In the genomic region with DNA sequence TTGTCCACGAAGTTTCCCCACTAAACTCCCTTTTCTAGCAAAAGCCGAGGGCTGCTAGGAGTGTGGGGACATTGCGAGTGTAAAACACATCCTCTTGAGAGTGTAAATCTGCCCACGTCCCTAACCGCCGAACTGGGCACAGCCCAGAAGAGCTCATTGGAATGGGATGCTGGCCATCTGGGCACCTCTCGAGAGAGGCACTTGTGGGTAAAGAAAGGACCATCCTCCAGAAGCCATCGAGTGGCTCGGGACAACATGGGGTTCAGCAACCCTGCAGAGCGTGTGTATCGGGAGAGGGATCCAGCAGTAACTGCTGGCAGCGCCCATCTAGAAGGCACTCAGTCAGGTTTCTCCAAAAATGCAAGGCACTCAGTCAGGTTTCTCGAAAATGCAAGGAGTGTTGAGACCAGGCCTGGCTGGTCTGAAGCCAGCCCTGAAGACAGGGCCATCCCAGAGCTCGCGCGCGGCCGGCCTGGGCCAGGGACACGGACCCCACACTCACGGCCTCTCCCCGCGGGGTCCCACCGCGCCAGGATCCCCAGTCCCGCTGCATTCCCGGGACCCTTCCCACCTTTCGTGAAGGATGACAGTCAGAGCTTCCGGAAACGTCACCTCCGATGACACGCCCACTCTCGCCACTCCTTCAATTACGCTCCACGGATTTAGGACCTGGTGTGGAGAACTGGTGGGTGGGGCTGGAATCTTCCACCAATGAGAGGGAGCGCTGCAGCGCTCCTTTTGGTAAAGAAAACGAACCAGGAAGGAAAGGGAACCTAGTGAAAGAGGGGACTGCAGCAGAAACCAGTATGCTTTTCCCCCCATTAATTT, we compare ENCODE assay signal across 8 mouse cellular contexts. TPM values are rescaled to one million over a fixed set of nuclear protein-coding genes. Genes with fewer than 3 reads are reported as not detected.
A peak's percentile ranks its signal among the peaks of the same experiment; 100 is the strongest.
DNase-seq lines count a peak whose midpoint lies in the region; ATAC-seq and TF ChIP-seq lines count a peak whose summit lies in the region.

No protein-coding gene starts in this region.

- H3K9ac ChIP-seq in heart, embryonic 11.5 days (ENCODE audit: low read depth, low read length) = peak overlapping the region; percentile 84
- peak overlapping the region; percentile 79 for H3K9ac ChIP-seq in kidney, embryonic 16.5 days (replicated peaks; ENCODE audit: low read length)
- H3K9ac ChIP-seq in liver, adult 2 months (ENCODE audit: low read depth, low read length) = peak overlapping the region; percentile 73

- peak overlapping the region; percentile 85 for H3ac ChIP-seq in C2C12 (ENCODE audit: control insufficient read depth, insufficient read length, low read depth)
- peak overlapping the region; percentile 4 for H3ac ChIP-seq in myocyte (ENCODE audit: control insufficient read depth, insufficient read length)

- H3K36me3 ChIP-seq in C2C12 (ENCODE audit: control insufficient read depth, insufficient read depth) (no peaks in the 10 kb centered on the region), myocyte (ENCODE audit: control insufficient read depth, insufficient read depth) (no peaks in the 10 kb centered on the region)
- peaks cover 22% of the 10 kb centered on the region for H3K36me3 ChIP-seq in erythroblast, embryonic 14.5 days (ENCODE audit: control insufficient read depth)
- H3K36me3 ChIP-seq in heart, embryonic 11.5 days (ENCODE audit: control insufficient read depth, insufficient read depth, low read length) = no peaks in the 10 kb centered on the region
- no peaks in the 10 kb centered on the region; the same call in 1 of the 2 replicates for H3K36me3 ChIP-seq in kidney, embryonic 16.5 days (ENCODE audit: insufficient read depth, low read length)
- H3K36me3 ChIP-seq in liver, adult 2 months (ENCODE audit: control insufficient read depth, insufficient read depth, low read length) = no peaks in the 10 kb centered on the region
- no peaks in the 10 kb centered on the region for H3K36me3 ChIP-seq in splenic B cell, adult 2 months (ENCODE audit: control insufficient read depth, insufficient read depth, low read length, poor library complexity, severe bottlenecking)

- H3K4me3 ChIP-seq in C2C12 (ENCODE audit: insufficient read depth, poor library complexity, severe bottlenecking) = peak overlapping the region; percentile 69
- H3K4me3 ChIP-seq in erythroblast, embryonic 14.5 days (replicated peaks) = peak overlapping the region; percentile 85
- peak overlapping the region; percentile 92 for H3K4me3 ChIP-seq in heart, embryonic 11.5 days (ENCODE audit: low read depth, low read length)
- H3K4me3 ChIP-seq in kidney, embryonic 16.5 days (ENCODE audit: low read length) = peak overlapping the region; percentile 93
- H3K4me3 ChIP-seq in liver, adult 2 months (ENCODE audit: insufficient read depth, low read depth, low read length) = peak overlapping the region; percentile 80
- H3K4me3 ChIP-seq in myocyte = peak overlapping the region; percentile 39

- no peak for TF ChIP-seq CTCF in C2C12 (IDR thresholded peaks at IDR 0.05; ENCODE audit: control insufficient read depth, insufficient read depth, insufficient read length)
- no peak for TF ChIP-seq CTCF in brain, embryonic 14.5 days (IDR thresholded peaks at IDR 0.05; ENCODE audit: borderline replicate concordance, extremely low read depth, insufficient read depth, insufficient read length)
- TF ChIP-seq CTCF in liver, adult 2 months (IDR thresholded peaks at IDR 0.05; ENCODE audit: low read depth, low read length) = no peak

- DNase-seq in brain, embryonic 14.5 days (ENCODE audit: low read depth) = peak; percentile 98
- DNase-seq in liver, adult 2 months (ENCODE audit: extremely low read depth, low read depth, low spot score) = peak; percentile 87
- DNase-seq in splenic B cell, adult 2 months (ENCODE audit: low read depth, low spot score) = peak; percentile 75

- H3K79me3 ChIP-seq in C2C12 (ENCODE audit: low read depth) = no peaks in the 10 kb centered on the region

- H3K79me2 ChIP-seq in C2C12 (ENCODE audit: control insufficient read depth, insufficient read depth) (peaks cover 9% of the 10 kb centered on the region), myocyte (ENCODE audit: control insufficient read depth, insufficient read depth) (no peaks in the 10 kb centered on the region)
- H3K79me2 ChIP-seq in liver, adult 2 months (ENCODE audit: control insufficient read depth, insufficient read depth, low read length) = no peaks in the 10 kb centered on the region

- 5% methylated on average over 37 of the region's 37 CpGs for WGBS in heart, embryonic 11.5 days (ENCODE audit: insufficient replicate concordance)
- 4% methylated on average over 37 of the region's 37 CpGs for WGBS in kidney, embryonic 16.5 days
- 5% methylated on average over 37 of the region's 37 CpGs for WGBS in liver, adult 2 months

- H3K27me3 ChIP-seq in C2C12 (ENCODE audit: control insufficient read depth, insufficient read depth, insufficient read length) (peaks cover 9% of the 10 kb centered on the region), myocyte (ENCODE audit: control insufficient read depth, insufficient read depth, insufficient read length) (peaks cover 16% of the 10 kb centered on the region)
- H3K27me3 ChIP-seq in erythroblast, embryonic 14.5 days (ENCODE audit: control insufficient read depth) = peaks cover 11% of the 10 kb centered on the region
- peaks cover 5% of the 10 kb centered on the region for H3K27me3 ChIP-seq in heart, embryonic 11.5 days (ENCODE audit: control insufficient read depth, insufficient read depth, low read length)
- H3K27me3 ChIP-seq in kidney, embryonic 16.5 days (ENCODE audit: insufficient read depth, low read length) = 0 out of 2 replicates have a peak, but pooled peaks cover 6% of the 10 kb centered on the region
- H3K27me3 ChIP-seq in liver, adult 2 months (ENCODE audit: control insufficient read depth, insufficient read depth, low read length) = no peaks in the 10 kb centered on the region
- no peaks in the 10 kb centered on the region for H3K27me3 ChIP-seq in splenic B cell, adult 2 months (ENCODE audit: control insufficient read depth, insufficient read depth, low read length, poor library complexity, severe bottlenecking)

- peaks cover 20% of the 10 kb centered on the region for H3K4me1 ChIP-seq in erythroblast, embryonic 14.5 days (ENCODE audit: control insufficient read depth)
- H3K4me1 ChIP-seq in heart, embryonic 11.5 days (ENCODE audit: control insufficient read depth, insufficient read depth, low read length) = peaks cover 14% of the 10 kb centered on the region
- H3K4me1 ChIP-seq in kidney, embryonic 16.5 days (ENCODE audit: insufficient read depth, low read length) = peaks cover 8% of the 10 kb centered on the region
- no peaks in the 10 kb centered on the region for H3K4me1 ChIP-seq in liver, adult 2 months (ENCODE audit: control insufficient read depth, insufficient read depth, low read length)

- peak overlapping the region; percentile 50; the same call in 1 of the 2 replicates for H3K27ac ChIP-seq in heart, embryonic 11.5 days (ENCODE audit: low read depth, low read length)
- peak overlapping the region; percentile 45; the same call in 1 of the 2 replicates for H3K27ac ChIP-seq in kidney, embryonic 16.5 days (ENCODE audit: low read length)
- peak overlapping the region; percentile 16; the same call in 1 of the 2 replicates for H3K27ac ChIP-seq in liver, adult 2 months (replicated peaks; ENCODE audit: insufficient read depth, low read depth, low read length)

- peak; percentile 77 for ATAC-seq in heart, embryonic 11.5 days (replicated peaks; ENCODE audit: insufficient number of reproducible peaks, low FRiP score, low TSS enrichment)
- ATAC-seq in kidney, embryonic 16.5 days (ENCODE audit: low FRiP score, low TSS enrichment) = peak; percentile 92

- H3K9me3 ChIP-seq in erythroblast, embryonic 14.5 days (ENCODE audit: control insufficient read depth, low read length) = no peaks in the 10 kb centered on the region
- H3K9me3 ChIP-seq in heart, embryonic 11.5 days (replicated peaks; ENCODE audit: control insufficient read depth, low read length) = no peaks in the 10 kb centered on the region
- no peaks in the 10 kb centered on the region for H3K9me3 ChIP-seq in kidney, embryonic 16.5 days (ENCODE audit: low read length)

- H3K4me2 ChIP-seq in heart, embryonic 11.5 days = peak overlapping the region; percentile 93
- peak overlapping the region; percentile 92 for H3K4me2 ChIP-seq in kidney, embryonic 16.5 days (replicated peaks; ENCODE audit: low read depth, low read length)
- peak overlapping the region; percentile 99 for H3K4me2 ChIP-seq in myocyte (ENCODE audit: low read depth)

- no peak; the same call in 1 of the 2 replicates for TF ChIP-seq POLR2A in brain, embryonic 14.5 days (IDR thresholded peaks at IDR 0.05; ENCODE audit: borderline replicate concordance, extremely low read depth, insufficient read depth, insufficient read length, poor library complexity, severe bottlenecking)
- TF ChIP-seq POLR2A in liver, adult 2 months (IDR thresholded peaks at IDR 0.05; ENCODE audit: extremely low read depth, insufficient read depth, low read length) = no peak
- peak; percentile 54 for TF ChIP-seq POLR2A in myocyte (IDR thresholded peaks at IDR 0.05; ENCODE audit: insufficient read length, low read depth)

TF ChIP-seq in C2C12, 6 proteins besides CTCF, POLR2A, EP300 and RAD21:
- no peak for TF ChIP-seq MYOG (IDR thresholded peaks at IDR 0.05; ENCODE audit: control insufficient read depth, extremely low read depth, insufficient read length)

TF ChIP-seq in myocyte, 11 proteins besides CTCF, POLR2A, EP300 and RAD21 (continues in another document):
- TF ChIP-seq POLR2AphosphoS2 (IDR thresholded peaks at IDR 0.05; ENCODE audit: insufficient read length, low read depth) (no peak), MAX (IDR thresholded peaks at IDR 0.05; ENCODE audit: low read depth) (no peak), MYOD1 (IDR thresholded peaks at IDR 0.05; ENCODE audit: control insufficient read depth in 1 of 3, insufficient read length in 2 of 3, low read depth in 2 of 3) (no peak), USF1 (IDR thresholded peaks at IDR 0.05; ENCODE audit: low read depth) (no peak)

RNA-seq across cellular contexts. Expression of gene Stambp, which starts 0.5 kb away (rescaled TPM):
- 6.1 TPM for polyA plus RNA-seq in C2C12 (2012; fragmentation: generic; extraction: Trizol)
- 41.8 and 44.1 TPM in 2 replicates for polyA plus RNA-seq in brain, embryonic 14.5 days (2012; rRNA removed)
- 0.06 and 0.10 TPM in 2 replicates for polyA plus RNA-seq in erythroblast, embryonic 14.5 days (2012)
- polyA plus RNA-seq in heart, embryonic 11.5 days (2014; fragmentation: Nextera tagmentation; extraction: Ambion mirVana) = 24.9 and 30.0 TPM in 2 replicates
- 28.5 and 29.4 TPM in 2 replicates for polyA plus RNA-seq in kidney, embryonic 16.5 days (2015; fragmentation: Nextera tagmentation; extraction: Ambion mirVana)
- total RNA-seq in liver, adult 2 months (2014; rRNA removed) = 7.4 and 9.3 TPM in 2 replicates
- polyA plus RNA-seq in liver, adult 2 months (2012; rRNA removed) = 5.8 and 6.9 TPM in 2 replicates
- polyA plus RNA-seq in myocyte (2012; fragmentation: generic; extraction: Trizol) = 8.8 TPM

RNA-seq across cellular contexts. Expression of gene Actg2, which starts 36.0 kb away (rescaled TPM):
- polyA plus RNA-seq in C2C12 (2012; fragmentation: generic; extraction: Trizol) (341 TPM), myocyte (2012; fragmentation: generic; extraction: Trizol) (80.1 TPM)
- polyA plus RNA-seq in brain, embryonic 14.5 days (2012; rRNA removed) = 1.5 and 1.9 TPM in 2 replicates
- polyA plus RNA-seq in erythroblast, embryonic 14.5 days (2012) = not detected in 2 replicates
- 10.7 and 10.9 TPM in 2 replicates for polyA plus RNA-seq in heart, embryonic 11.5 days (2014; fragmentation: Nextera tagmentation; extraction: Ambion mirVana)
- 21.2 and 182 TPM in 2 replicates for polyA plus RNA-seq in kidney, embryonic 16.5 days (2015; fragmentation: Nextera tagmentation; extraction: Ambion mirVana)
- total RNA-seq in liver, adult 2 months (2014; rRNA removed) = 0.28 and 0.40 TPM in 2 replicates
- 1.1 and 1.2 TPM in 2 replicates for polyA plus RNA-seq in liver, adult 2 months (2012; rRNA removed)

Comparison
In these comparisons a context has a peak if more than half of its experiments do, and no peak if none do; other contexts are left out.
1. Peak in every context shown above with its lines: DNase-seq, ATAC-seq, H3K4me3 ChIP-seq and H3K27ac ChIP-seq.
2. H3K4me3 ChIP-seq: peak in every context shown above with its lines; median percentile 93 in kidney, embryonic 16.5 days; 92 in heart, embryonic 11.5 days; 85 in erythroblast, embryonic 14.5 days; 80 in liver, adult 2 months; 69 in C2C12; 39 in myocyte.